Mouse (Mus musculus) v-Abl transformed pro-B cells (cell line): Measurements from ENCODE around the gene Tfcp2.

ENCODE experiments used
- in situ Hi-C, 2 experiments: fragments of 400-800 bp; cut with MboI; formaldehyde crosslinking; loops; one replicate each; pipeline ENCODE4 v1.15.1; 2025; ENCODE audit not compliant: unreplicated experiment in 2 of 2

Gene Tfcp2

DNA sequence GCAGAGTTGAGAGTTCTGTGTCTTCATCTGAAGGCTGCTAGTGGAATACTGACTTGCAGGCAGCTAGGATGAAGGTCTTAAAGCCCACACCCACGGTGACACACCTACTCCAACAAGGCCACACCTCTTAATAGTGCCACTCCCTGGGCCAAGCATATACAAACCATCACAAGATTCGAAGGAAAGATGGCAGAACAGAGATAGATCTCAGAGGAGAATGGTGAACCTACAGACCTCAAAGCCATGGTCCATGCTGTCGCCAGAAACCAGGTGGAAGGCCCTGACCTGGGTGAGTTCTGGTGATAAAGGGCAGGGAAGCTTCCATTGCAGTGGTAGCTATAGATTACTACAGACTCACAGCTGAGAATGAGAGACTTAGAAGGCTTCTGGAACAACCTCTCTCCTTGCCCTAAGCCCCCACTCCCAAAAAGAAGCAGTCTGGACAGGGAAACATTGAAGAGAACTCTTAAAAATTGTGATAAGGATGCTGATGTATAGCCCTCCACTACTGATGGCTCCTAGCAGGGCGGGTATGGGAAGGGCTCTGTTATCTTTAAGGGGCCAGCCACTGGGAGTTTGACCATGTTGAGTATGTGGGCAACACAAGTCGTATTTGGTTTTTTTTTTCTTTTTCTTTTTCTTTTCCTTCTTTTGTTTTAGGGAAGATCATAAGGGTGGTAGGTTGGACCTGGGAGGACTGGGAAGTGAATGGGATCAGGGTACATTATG lies 6.1 kb upstream of the Tfcp2 start:
- in situ Hi-C loops, result no loop called here

DNA sequence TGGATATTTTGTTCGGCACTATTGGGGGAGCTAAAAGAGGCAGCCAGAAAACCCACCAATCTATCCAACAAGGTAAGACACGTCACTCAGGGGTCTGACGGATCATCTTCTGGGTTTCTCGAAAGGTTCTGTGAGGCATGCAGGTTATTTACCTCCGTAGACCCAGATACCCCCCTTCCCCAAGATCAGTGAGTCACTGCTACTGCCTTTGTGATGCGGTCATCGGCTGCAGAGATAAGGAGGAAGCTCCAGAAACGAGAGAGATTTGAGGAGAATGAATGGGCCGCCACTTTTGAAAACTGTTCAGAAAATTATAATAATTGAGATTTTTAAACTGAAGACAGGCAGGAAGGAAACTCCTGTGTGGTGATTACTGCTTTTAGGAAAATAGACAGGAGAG lies 4.6 kb upstream of the Tfcp2 start:
- in situ Hi-C loops, result no loop called here

- in situ Hi-C loops, result no loop called here
Measured at GRCm38 (mm10) chr15:100555965-100556364, 4.2 kb upstream of the Tfcp2 start.

DNA sequence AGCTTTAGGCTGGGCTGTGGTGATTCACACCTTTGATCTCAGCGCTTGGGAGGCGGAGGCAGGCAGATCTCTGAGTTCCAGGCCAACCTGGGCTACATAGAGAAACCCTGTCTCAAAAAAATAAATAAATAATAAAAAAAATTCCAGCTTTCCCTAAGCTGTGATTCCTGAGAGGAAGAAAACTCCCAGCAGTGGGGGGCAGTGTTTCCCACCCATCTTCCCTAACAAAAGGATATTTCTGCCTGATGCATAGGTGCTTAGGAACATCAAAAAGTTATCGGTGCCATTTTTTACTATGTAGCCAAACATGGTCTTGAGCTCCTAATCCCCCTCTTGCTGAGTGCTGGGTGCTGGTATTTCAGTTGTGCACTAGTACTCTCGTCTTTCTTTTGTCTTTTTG lies 1.5 kb downstream of the Tfcp2 start:
- in situ Hi-C loops, result loop anchor here in 1 of 2 experiments (5.0 kb wide), 1 partner anchor 53 kb away; the partner anchor contains the start of gene Csrnp2

- in situ Hi-C loops, result loop anchor here (5.0 to 25.0 kb wide), 2 partner anchors 69 to 444 kb away; no protein-coding TSS in a partner anchor
Measured at GRCm38 (mm10) chr15:100543651-100544030, 8.2 kb downstream of the Tfcp2 start.

DNA sequence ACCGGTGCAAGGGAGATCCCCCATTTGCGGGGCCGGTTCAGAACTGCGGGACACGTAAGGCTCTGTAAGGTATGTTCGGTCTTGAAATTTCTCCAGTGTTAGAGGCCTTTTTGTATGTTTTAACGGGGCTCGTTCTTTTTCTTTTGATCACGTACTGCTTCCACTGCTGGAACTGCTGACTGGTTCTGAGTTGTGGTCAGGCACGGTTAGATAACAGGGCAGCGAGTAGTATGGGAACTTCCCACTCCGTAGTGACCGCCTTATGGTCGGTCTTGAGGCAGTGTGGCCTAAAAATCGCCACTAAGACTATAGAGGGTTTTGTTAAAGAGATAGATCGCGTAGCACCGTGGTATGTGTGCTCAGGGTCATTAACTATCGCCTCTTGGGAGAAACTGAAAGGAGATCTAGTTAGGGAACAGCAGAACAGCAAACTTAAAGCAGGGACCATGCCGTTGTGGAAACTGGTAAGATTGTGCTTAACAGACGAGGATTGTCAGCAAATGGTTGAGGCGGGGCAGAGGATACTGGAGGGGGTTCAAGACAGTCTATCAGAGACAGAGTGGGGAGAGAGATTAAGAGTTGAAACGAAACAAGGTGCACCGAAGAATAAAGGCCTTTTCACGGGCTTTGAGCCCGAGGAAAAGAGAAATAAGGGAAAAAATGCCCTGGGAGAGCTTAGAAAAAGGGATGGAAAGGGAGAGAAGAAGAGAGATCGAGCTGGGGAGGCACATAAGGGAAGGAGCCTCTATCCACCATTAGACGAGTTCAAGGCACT lies 8.7 kb downstream of the Tfcp2 start:
- in situ Hi-C loops, result loop anchor here (5.0 to 25.0 kb wide), 2 partner anchors 69 to 444 kb away; no protein-coding TSS in a partner anchor

DNA sequence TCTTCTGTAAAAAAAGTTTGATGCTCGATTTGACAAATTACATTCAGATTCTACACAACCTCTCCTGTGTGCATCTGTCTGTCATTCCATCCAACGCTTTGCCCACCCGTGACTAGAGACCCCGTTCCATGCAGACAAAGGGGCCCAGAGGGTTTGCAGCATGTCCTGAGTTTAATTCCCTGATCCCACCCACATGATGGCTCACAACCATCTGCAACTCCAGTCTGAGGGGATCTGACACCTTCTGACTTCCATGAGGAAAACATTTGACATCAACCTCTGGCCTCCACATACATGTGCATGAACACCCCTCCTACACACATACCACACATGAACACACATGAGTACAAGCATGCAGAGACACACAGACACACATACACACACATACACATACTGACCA lies 10.4 kb downstream of the Tfcp2 start:
- in situ Hi-C loops, result loop anchor here (5.0 to 25.0 kb wide), 2 partner anchors 71 to 446 kb away; no protein-coding TSS in a partner anchor

GRCm38 (mm10) chr15:100541001-100541400 lies 10.8 kb downstream of the Tfcp2 start:
- in situ Hi-C loops, result loop anchor here (5.0 to 25.0 kb wide), 2 partner anchors 71 to 446 kb away; no protein-coding TSS in a partner anchor

GRCm38 (mm10) chr15:100539411-100539810 lies 12.4 kb downstream of the Tfcp2 start:
- in situ Hi-C loops, result loop anchor here (5.0 to 25.0 kb wide), 3 partner anchors 138 to 448 kb away; partner anchors contain the start of gene Cela1 (in 1 of the 2)

- in situ Hi-C loops, result loop anchor here (5.0 to 25.0 kb wide), 3 partner anchors 139 to 449 kb away; partner anchors contain the start of gene Cela1 (in 1 of the 2)
Measured at GRCm38 (mm10) chr15:100537913-100538312, 13.9 kb downstream of the Tfcp2 start.

GRCm38 (mm10) chr15:100527900-100528299 lies 23.9 kb downstream of the Tfcp2 start:
- in situ Hi-C loops, result loop anchor here in 1 of 2 experiments (25.0 kb wide), 1 partner anchor 459 kb away; no protein-coding TSS in a partner anchor

GRCm38 (mm10) chr15:100525405-100525804 lies 26.4 kb downstream of the Tfcp2 start:
- in situ Hi-C loops, result loop anchor here in 1 of 2 experiments (25.0 kb wide), 1 partner anchor 462 kb away; no protein-coding TSS in a partner anchor

DNA sequence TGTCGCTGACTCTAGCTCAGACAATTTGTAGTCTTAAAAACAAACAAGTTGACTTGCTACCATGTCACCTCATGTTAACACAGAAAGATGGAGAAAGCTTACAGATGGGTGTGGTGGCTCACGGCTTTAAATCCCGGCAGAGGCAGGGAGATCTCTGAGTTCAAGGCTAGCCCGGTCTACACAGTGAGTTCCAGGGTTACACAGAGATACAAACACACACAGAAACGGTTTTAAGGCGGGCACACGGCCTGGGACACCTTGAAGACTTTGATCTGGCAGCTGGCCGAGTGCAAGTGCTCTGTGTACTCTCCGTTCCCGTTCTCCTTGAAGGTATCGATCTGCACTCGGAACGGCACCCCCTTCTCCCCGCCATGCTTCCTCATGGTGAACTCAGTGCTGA lies 31.5 kb downstream of the Tfcp2 start:
- in situ Hi-C loops, result no loop called here

DNA sequence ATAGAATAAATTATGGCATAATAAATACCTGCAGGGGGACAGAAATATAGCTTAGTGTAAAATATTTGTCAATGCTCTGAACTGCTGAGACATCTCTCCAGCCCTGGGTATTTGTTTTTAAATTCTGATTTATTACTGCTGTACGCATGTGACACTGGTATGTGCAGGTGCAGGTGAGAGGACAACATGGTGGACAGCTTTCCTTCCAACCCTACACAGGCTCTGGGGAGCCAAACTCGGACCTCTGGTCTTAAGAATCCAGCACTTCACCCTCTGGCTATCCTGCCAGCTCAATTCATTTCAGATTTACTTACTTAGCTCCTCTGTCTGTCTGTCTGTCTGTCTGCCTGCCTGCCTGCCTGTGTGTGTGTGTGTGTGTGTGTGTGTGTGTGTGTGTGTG lies 36.7 kb downstream of the Tfcp2 start:
- in situ Hi-C loops, result no loop called here

DNA sequence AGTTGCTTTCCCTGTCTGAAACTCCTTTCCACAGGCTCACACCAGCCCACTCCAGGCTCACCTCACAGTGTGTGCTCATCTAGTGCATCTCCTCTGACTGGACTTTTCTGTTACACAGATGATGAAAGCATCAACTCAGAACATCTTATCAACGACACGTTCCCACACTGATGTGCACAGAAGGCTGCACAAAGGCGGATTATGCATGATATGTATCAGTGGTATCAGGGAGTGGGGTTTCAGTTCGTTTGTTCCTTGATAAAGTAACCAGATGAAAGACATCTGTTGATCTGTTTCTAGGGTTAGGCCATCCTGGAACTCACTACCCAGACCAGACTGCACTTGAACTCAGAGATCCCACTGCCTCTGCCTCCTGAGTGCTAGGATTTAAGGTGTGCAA lies 38.4 kb downstream of the Tfcp2 start:
- in situ Hi-C loops, result no loop called here

GRCm38 (mm10) chr15:100510072-100510471 lies 41.7 kb downstream of the Tfcp2 start:
- in situ Hi-C loops, result no loop called here

- in situ Hi-C loops, result no loop called here
Measured at GRCm38 (mm10) chr15:100508454-100509167, 43.2 kb downstream of the Tfcp2 start.

DNA sequence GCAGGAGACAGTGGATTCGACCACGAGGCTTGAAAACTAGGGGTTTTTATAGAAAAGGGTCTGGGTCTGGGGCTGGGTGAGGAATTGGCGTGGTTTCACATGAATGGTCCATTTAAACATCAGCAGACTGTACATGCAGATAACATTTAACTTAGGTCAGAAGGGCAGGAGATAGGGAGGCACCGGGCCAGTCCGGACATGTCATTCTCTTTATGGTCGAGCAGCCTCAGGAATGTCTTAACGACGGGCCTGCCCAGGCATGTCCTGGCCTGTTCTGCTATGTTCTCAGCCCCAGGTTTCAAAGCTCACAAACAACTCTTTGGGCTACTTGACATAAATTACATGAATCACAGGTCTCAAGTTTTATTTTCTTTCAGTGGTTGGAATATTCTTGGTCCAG lies 52.3 kb downstream of the Tfcp2 start:
- in situ Hi-C loops, result loop anchor here in 1 of 2 experiments (5.0 kb wide), 1 partner anchor 53 kb away; the partner anchor contains the start of gene Tfcp2

DNA sequence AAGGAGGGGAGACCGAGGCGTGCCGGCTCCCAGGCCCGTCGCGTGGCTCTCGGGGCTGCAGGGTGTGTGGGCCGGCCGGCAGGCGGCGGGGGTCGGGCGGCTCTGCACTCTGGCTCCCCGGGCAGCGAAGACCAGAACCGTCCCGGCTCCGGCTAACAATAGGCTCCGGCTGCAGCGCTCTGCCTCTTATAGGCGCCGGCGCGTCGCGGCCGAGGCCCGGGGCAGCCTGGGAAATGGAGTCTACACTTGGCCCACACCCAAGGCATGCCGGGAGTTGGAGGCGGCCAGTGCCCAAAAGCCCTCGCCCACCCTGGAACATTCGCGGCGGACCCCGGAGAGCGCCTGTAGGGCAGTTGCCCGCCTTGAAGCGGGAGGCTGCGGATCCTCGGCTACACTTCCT lies 56.7 kb downstream of the Tfcp2 start, which contains the start of gene Csrnp2:
Gene Csrnp2, minus strand, starts transcription at position 387 of the 400 bp plus-strand sequence.
- in situ Hi-C loops, result loop anchor here in 1 of 2 experiments (5.0 kb wide), 1 partner anchor 57 kb away; the partner anchor contains the start of gene Tfcp2

DNA sequence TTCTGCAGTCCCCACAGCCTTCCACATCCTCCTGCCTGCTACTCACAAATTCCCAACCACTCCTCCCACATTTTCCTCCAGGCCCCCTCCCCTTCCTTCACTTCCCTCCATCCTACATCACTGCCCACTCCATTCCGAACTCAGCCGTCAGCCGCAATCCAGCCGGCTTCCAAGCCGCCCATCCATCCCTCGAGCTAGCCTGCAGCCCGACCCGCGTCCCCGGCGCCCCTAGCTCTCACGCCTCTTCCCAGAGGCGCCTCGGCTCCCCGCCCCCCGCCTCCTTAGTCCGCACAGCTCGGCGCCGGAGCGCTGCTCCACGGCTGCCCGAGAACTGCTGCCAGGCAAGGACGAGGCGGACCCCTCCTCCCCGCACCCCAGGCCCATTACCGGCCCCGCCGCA lies 57.2 kb downstream of the Tfcp2 start:
- in situ Hi-C loops, result loop anchor here in 1 of 2 experiments (5.0 kb wide), 1 partner anchor 58 kb away; the partner anchor contains the start of gene Tfcp2
